Mouse (Mus musculus) myocyte (in vitro differentiated cells): Measurements from ENCODE around the gene Hes6. TPM values are rescaled to one million over a fixed set of nuclear protein-coding genes. Genes with fewer than 3 reads are reported as not detected.
A peak's percentile ranks its signal among the peaks of the same experiment; 100 is the strongest.

Experiments
- H3K27me3 ChIP-seq: one replicate; pipeline ENCODE4 v1.6.1; 2011; ENCODE audit not compliant: control insufficient read depth, insufficient read depth, insufficient read length
- H3K36me3 ChIP-seq: one replicate; pipeline ENCODE4 v1.6.1; 2011; ENCODE audit not compliant: control insufficient read depth, insufficient read depth
- H3K4me2 ChIP-seq: one replicate; pipeline ENCODE4 v1.6.1; 2011; ENCODE audit warnings: low read depth, control low read depth
- H3K4me3 ChIP-seq: one replicate; pipeline ENCODE4 v1.5.1; 2011; ENCODE audit warnings: mild to moderate bottlenecking, control low read depth, moderate library complexity
- H3K79me2 ChIP-seq: one replicate; pipeline ENCODE4 v1.6.1; 2011; ENCODE audit not compliant: control insufficient read depth, insufficient read depth
- H3ac ChIP-seq: one replicate; pipeline ENCODE4 v1.6.1; 2011; ENCODE audit not compliant: control insufficient read depth, insufficient read length
- CEBPB ChIP-seq: IDR thresholded peaks from 2 replicates; pipeline ENCODE4 v1.6.1; 2011; ENCODE audit warnings: mild to moderate bottlenecking, moderate library complexity; ENCODE audit not compliant: poor library complexity, insufficient read depth, severe bottlenecking
- E2F4 ChIP-seq: IDR thresholded peaks from one replicate; pipeline ENCODE4 v1.6.1; 2011; ENCODE audit warnings: mild to moderate bottlenecking, control low read depth, moderate library complexity; ENCODE audit not compliant: insufficient read depth
- MAX ChIP-seq: IDR thresholded peaks from one replicate; pipeline ENCODE4 v1.6.1; 2011; ENCODE audit warnings: low read depth, mild to moderate bottlenecking, control low read depth
- MYOD1 ChIP-seq, 3 experiments: IDR thresholded peaks; one replicate each; pipeline ENCODE4 v1.6.1; 2011; ENCODE audit warnings: control low read depth in 2 of 3, low read depth in 2 of 3, mild to moderate bottlenecking in 2 of 3, moderate library complexity in 1 of 3; ENCODE audit not compliant: insufficient read length in 2 of 3, control insufficient read depth in 1 of 3
- MYOG ChIP-seq, 3 experiments: IDR thresholded peaks; one replicate each; pipeline ENCODE4 v1.6.1; 2011; ENCODE audit warnings: control low read depth in 2 of 3, low read depth in 2 of 3, mild to moderate bottlenecking in 2 of 3; ENCODE audit not compliant: insufficient read length in 2 of 3, control insufficient read depth in 1 of 3, insufficient read depth in 1 of 3
- POLR2A ChIP-seq: IDR thresholded peaks from one replicate; pipeline ENCODE4 v1.6.1; 2011; ENCODE audit warnings: low read depth, mild to moderate bottlenecking, control low read depth, moderate library complexity; ENCODE audit not compliant: insufficient read length
- POLR2AphosphoS2 ChIP-seq: IDR thresholded peaks from one replicate; pipeline ENCODE4 v1.6.1; 2011; ENCODE audit warnings: low read depth, control low read depth; ENCODE audit not compliant: insufficient read length
- REST ChIP-seq: IDR thresholded peaks from one replicate; pipeline ENCODE4 v1.6.1; 2011; ENCODE audit warnings: mild to moderate bottlenecking, control low read depth, moderate library complexity; ENCODE audit not compliant: insufficient read depth, insufficient read length
- SRF ChIP-seq: IDR thresholded peaks from one replicate; pipeline ENCODE4 v1.6.1; 2011; ENCODE audit warnings: low read depth; ENCODE audit not compliant: control insufficient read depth, insufficient read length
- TCF12 ChIP-seq: IDR thresholded peaks from one replicate; pipeline ENCODE4 v1.6.1; 2011; ENCODE audit warnings: mild to moderate bottlenecking, control low read depth; ENCODE audit not compliant: poor library complexity, insufficient read depth, severe bottlenecking
- TCF3 ChIP-seq: IDR thresholded peaks from one replicate; pipeline ENCODE4 v1.6.1; 2011; ENCODE audit warnings: low read depth, control low read depth; ENCODE audit not compliant: insufficient read length
- USF1 ChIP-seq: IDR thresholded peaks from one replicate; pipeline ENCODE4 v1.6.1; 2011; ENCODE audit warnings: low read depth, mild to moderate bottlenecking, control low read depth, moderate library complexity
- polyA plus RNA-seq: library from polyadenylated mRNA; unstranded; fragments of >200 nt; fragmentation: generic; extraction: Trizol; gene quantifications from one replicate; pipeline ENCODE4 v1.2.1, GENCODE M21; 2012; ENCODE audit warnings: missing spikeins

The Hes6 gene
- polyA plus RNA-seq, 1 experiment: 250 TPM

DNA sequence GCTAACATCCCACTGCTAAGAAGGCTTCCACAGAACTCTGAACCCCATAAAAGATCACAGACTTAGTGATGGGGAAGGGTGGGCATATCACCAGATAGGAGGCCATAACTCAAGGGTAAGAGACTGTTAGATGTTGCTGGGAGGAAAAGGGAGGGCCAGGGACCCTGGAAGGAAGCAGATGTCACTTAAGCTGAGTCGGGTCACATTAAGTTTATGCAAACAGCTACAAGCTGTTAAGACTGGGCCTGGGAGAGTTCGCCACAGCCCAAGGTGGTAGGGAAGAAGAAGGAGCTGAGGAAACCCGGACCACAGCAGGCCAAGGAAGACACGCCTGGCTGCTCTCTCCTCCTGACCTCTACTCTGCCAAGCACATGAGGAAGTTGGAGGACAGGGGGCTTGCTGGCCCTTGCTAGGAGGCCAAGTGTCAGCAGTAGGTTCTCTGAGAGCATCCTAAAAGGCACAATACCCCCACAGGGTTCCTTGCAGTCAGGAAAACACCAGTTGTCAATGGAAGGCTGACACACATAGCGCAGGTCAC, 37.8 kb upstream of the Hes6 start:
- Histone ChIP-seq H3K79me2 (peaks cover 24% of the 10 kb centered on the region), H3K27me3 (no peaks in the 10 kb centered on the region), H3K36me3 (peaks cover 17% of the 10 kb centered on the region), H3ac (no peak overlapping the region), H3K4me3 (no peak overlapping the region), H3K4me2 (no peak overlapping the region)
- TF ChIP-seq USF1 (no peak), MYOD1 (IDR thresholded peaks at IDR 0.05; ENCODE audit: control insufficient read depth in 1 of 3, insufficient read length in 2 of 3, low read depth in 2 of 3) (no peak), CEBPB (no peak), TCF3 (no peak), TCF12 (no peak), POLR2A (no peak), MYOG (IDR thresholded peaks at IDR 0.05; ENCODE audit: control insufficient read depth in 1 of 3, insufficient read depth in 1 of 3, insufficient read length in 2 of 3, low read depth in 2 of 3) (no peak), REST (no peak), SRF (no peak), E2F4 (no peak), POLR2AphosphoS2 (no peak), MAX (no peak)

DNA sequence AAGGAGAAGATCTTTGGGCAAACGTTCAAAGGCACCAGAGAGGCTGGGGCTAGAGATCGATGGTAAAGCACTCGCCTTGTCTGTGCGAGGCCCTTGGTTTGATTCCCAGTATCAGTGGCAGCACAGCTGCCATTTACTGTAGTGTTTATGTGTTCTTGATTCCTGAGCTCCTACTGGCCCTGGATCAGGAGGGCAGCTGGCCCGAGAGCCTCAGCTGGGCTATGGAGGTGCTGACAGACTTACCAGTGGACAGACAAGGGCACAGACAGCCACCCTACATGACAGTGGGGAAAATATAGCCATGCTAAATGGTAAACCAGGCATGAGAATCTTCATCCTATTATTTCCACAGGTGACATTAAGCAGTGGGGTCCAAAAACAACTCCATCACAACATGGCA, 37.0 kb upstream of the Hes6 start:
- peaks cover 17% of the 10 kb centered on the region for H3K36me3 ChIP-seq
- TF ChIP-seq MYOD1 (IDR thresholded peaks at IDR 0.05; ENCODE audit: control insufficient read depth in 1 of 3, insufficient read length in 2 of 3, low read depth in 2 of 3): peak in 2 of 3 experiments; percentile 44 to 74
- no peak for TF ChIP-seq REST
- TF ChIP-seq CEBPB: no peak
- TF ChIP-seq MYOG (IDR thresholded peaks at IDR 0.05; ENCODE audit: control insufficient read depth in 1 of 3, insufficient read depth in 1 of 3, insufficient read length in 2 of 3, low read depth in 2 of 3): peak in 1 of 3 experiments; percentile 36
- no peak for TF ChIP-seq MAX
- no peak for TF ChIP-seq POLR2A
- TF ChIP-seq TCF12: no peak
- TF ChIP-seq POLR2AphosphoS2: no peak
- no peak for TF ChIP-seq SRF
- no peak for TF ChIP-seq TCF3
- no peak overlapping the region for H3K4me2 ChIP-seq
- no peaks in the 10 kb centered on the region for H3K27me3 ChIP-seq
- H3K4me3 ChIP-seq: no peak overlapping the region
- H3ac ChIP-seq: no peak overlapping the region
- peaks cover 20% of the 10 kb centered on the region for H3K79me2 ChIP-seq

DNA sequence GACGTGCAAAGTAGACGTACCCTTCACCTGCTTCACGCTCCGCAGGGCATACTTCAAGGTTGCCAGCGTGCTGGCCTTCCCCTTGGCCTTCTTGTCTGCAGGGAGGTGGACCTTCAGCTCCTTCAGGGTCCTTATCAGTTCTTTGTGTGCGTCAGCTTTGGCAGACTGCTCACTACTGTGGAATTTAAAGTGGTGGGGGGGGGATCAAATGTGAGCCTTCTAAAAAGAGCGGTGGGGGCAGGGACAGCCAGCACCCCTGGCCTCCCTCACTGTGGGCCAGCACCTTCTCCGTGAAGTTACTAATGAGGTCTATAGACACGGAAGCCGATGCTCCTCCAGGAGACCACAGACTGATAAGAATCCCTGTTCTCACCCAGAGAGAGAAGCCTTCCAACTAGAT, 34.9 kb upstream of the Hes6 start:
- Histone ChIP-seq H3K36me3 (peaks cover 24% of the 10 kb centered on the region), H3K4me2 (no peak overlapping the region), H3ac (no peak overlapping the region), H3K4me3 (no peak overlapping the region), H3K79me2 (peaks cover 7% of the 10 kb centered on the region), H3K27me3 (no peaks in the 10 kb centered on the region)
- TF ChIP-seq SRF (no peak), MYOG (IDR thresholded peaks at IDR 0.05; ENCODE audit: control insufficient read depth in 1 of 3, insufficient read depth in 1 of 3, insufficient read length in 2 of 3, low read depth in 2 of 3) (no peak), MYOD1 (IDR thresholded peaks at IDR 0.05; ENCODE audit: control insufficient read depth in 1 of 3, insufficient read length in 2 of 3, low read depth in 2 of 3) (no peak), MAX (no peak), POLR2AphosphoS2 (no peak), TCF3 (no peak), TCF12 (no peak)

DNA sequence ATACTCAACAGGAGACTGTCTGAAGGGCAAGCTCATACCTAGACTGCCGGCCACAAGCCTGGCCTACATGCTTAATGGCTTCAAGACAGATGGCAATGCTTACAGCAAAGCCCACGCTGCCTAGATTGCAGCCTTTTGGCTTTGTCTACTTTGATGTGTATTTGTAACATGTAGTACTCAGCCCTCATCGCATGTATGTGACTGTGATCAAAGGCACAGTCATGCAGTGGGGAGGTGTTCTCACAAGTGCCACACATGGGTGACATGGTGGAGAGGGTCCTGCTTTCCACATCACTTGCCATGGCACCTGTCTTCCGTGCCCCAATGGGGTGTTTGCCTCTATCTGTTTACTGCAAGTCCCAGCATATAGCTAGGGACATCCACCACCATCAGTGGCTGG, 32.7 kb upstream of the Hes6 start:
- Histone ChIP-seq H3K79me2 (no peaks in the 10 kb centered on the region), H3K27me3 (no peaks in the 10 kb centered on the region), H3ac (no peak overlapping the region), H3K4me2 (no peak overlapping the region), H3K4me3 (no peak overlapping the region), H3K36me3 (peaks cover 26% of the 10 kb centered on the region)
- no peak for TF ChIP-seq CEBPB

DNA sequence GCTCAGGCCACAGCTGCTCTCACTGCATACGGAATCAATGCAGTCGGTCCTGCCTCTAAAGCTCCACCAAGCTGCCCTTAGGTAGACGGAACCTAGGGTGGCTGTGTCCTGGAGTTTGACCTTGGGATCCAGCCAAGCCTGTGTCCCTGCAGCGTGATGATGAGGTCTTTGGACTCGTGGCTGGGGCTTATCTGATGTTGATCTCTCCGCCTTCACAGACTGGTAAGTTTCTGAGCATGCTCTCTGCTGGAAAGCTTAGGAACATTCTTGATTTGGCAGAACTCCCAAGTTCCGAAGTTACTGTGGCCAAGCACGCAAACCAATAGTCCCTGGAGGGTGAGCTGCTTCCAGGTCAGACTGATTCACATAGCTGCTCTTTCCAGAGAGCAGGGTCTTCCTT, 32.2 kb upstream of the Hes6 start:
- no peaks in the 10 kb centered on the region for H3K79me2 ChIP-seq
- TF ChIP-seq POLR2A (no peak), MYOD1 (IDR thresholded peaks at IDR 0.05; ENCODE audit: control insufficient read depth in 1 of 3, insufficient read length in 2 of 3, low read depth in 2 of 3) (no peak), MYOG (IDR thresholded peaks at IDR 0.05; ENCODE audit: control insufficient read depth in 1 of 3, insufficient read depth in 1 of 3, insufficient read length in 2 of 3, low read depth in 2 of 3) (no peak), CEBPB (no peak), TCF3 (no peak), REST (no peak), TCF12 (no peak), SRF (no peak), E2F4 (no peak), USF1 (no peak), MAX (no peak), POLR2AphosphoS2 (no peak)
- H3K4me2 ChIP-seq: no peak overlapping the region
- H3ac ChIP-seq: no peak overlapping the region
- H3K36me3 ChIP-seq: peaks cover 26% of the 10 kb centered on the region
- H3K27me3 ChIP-seq: no peaks in the 10 kb centered on the region
- no peak overlapping the region for H3K4me3 ChIP-seq
